Mouse (Mus musculus): ENCODE results near the gene Kmt2d. TPM values are rescaled to one million over a fixed set of nuclear protein-coding genes. Genes with fewer than 3 reads are reported as not detected.
A peak's percentile ranks its signal among the peaks of the same experiment; 100 is the strongest.
"Not testable (repeated sequence)": the region's sequence is repeated elsewhere in the genome, so short reads cannot be mapped to it uniquely, and the experiment has no call there.

Gene Kmt2d
- polyA plus RNA-seq, 1 experiment from 2014 or later = 14.9 TPM

DNA sequence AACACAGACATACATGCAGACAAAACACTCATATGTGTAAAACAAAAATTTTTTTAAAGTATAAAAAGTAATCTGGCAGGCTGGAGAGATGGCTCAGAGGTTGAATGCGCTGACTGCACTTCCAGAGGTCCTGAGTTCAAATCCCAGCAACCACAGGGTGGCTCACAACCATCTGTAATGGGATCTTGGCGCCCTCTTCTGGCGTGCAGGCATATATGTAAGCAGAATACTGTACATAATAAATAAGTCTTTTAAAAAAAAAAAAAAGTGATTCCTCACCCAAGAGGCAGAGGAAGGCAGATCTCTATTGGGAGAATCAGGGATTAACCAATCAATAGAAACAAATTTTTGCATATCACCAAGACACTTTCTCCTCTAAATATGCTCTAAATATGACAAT lies 47.6 kb downstream of the Kmt2d start:
- H3K4me3 ChIP-seq (replicated peaks; ENCODE audit: low read length) = no peak overlapping the region

DNA sequence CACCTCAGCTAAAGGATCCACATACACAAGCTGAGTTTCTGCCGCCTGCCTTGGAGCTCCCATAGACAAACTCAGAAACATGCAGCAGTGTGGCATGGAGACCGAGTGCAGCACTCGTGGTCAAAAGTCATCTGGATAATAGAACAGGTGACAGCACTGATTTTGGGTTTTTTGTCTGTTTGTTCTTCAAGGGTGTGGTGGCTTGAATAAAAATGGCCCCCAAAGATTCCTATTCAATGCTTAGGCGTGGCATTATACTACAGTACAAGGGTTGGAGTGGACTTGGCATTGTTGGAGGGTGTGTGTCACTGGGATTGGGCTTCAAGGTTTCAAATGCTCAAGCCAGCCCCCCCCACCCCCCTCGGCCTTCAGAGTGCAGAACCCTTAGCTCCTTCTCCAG lies 48.9 kb downstream of the Kmt2d start:
- Histone ChIP-seq H3K4me2 (replicated peaks) (no peak overlapping the region), H3K36me3 (replicated peaks; ENCODE audit: control insufficient read depth, insufficient read depth) (peaks cover 44% of the 10 kb centered on the region), H3K4me1 (replicated peaks; ENCODE audit: control insufficient read depth, insufficient read depth, low read length) (no peaks in the 10 kb centered on the region), H3K4me3 (replicated peaks; ENCODE audit: low read length) (no peak overlapping the region), H3K27me3 (ENCODE audit: control insufficient read depth, insufficient read depth, low read length) (no peaks in the 10 kb centered on the region), H3K9me3 (ENCODE audit: control insufficient read depth, low read length) (no peaks in the 10 kb centered on the region), H3K9ac (no peak overlapping the region), H3K27ac (no peak overlapping the region)
- 94% methylated on average over 5 of the region's 5 CpGs for WGBS
- ATAC-seq (ENCODE audit: low FRiP score) (no peak), DNase-seq (ENCODE audit: low spot score) (no peak)

More for the DNA sequence above, 47.6 kb downstream of the Kmt2d start:
- H3K4me1 ChIP-seq (replicated peaks; ENCODE audit: control insufficient read depth, insufficient read depth, low read length) = no peaks in the 10 kb centered on the region
- no peak overlapping the region for H3K4me2 ChIP-seq (replicated peaks)
- no peaks in the 10 kb centered on the region for H3K27me3 ChIP-seq (ENCODE audit: control insufficient read depth, insufficient read depth, low read length)
- DNase-seq (ENCODE audit: low spot score) = no peak
- H3K27ac ChIP-seq = no peak overlapping the region
- 58% methylated on average over 3 of the region's 3 CpGs for WGBS
- ATAC-seq (ENCODE audit: low FRiP score) = no peak
- no peaks in the 10 kb centered on the region for H3K9me3 ChIP-seq (ENCODE audit: control insufficient read depth, low read length)
- H3K9ac ChIP-seq = no peak overlapping the region
- H3K36me3 ChIP-seq (replicated peaks; ENCODE audit: control insufficient read depth, insufficient read depth) = peaks cover 39% of the 10 kb centered on the region

GRCm38 (mm10) chr15:98821403-98821802 lies 49.6 kb downstream of the Kmt2d start:
- Histone ChIP-seq H3K27me3 (ENCODE audit: control insufficient read depth, insufficient read depth, low read length) (no peaks in the 10 kb centered on the region), H3K4me1 (replicated peaks; ENCODE audit: control insufficient read depth, insufficient read depth, low read length) (no peaks in the 10 kb centered on the region), H3K27ac (no peak overlapping the region), H3K9ac (no peak overlapping the region), H3K36me3 (replicated peaks; ENCODE audit: control insufficient read depth, insufficient read depth) (peaks cover 44% of the 10 kb centered on the region), H3K4me2 (replicated peaks) (no peak overlapping the region), H3K9me3 (ENCODE audit: control insufficient read depth, low read length) (no peaks in the 10 kb centered on the region), H3K4me3 (replicated peaks; ENCODE audit: low read length) (no peak overlapping the region)
- no peak for DNase-seq (ENCODE audit: low spot score)
- 28% methylated on average over 10 of the region's 10 CpGs for WGBS
- no peak for ATAC-seq (ENCODE audit: low FRiP score)

DNA sequence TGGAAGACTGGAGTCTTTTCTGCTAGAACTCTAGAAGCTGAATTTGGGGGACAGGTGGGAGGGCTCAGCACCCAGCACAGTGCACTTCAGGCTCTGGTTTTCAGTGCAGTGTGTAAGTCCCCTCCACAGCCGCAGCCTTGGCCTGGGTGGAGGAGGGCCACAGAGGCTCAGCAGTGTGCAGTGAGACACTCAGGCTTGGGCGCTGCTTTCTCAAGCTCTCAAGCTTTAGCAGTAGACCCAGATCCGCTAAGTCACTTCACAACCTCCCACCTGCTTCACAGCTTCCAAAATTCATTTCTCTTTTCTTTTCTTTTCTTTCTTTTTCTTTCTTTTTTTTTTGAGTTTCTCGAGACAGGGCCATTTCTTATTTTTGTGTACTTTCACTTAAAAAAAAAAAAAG lies 50.1 kb downstream of the Kmt2d start:
- ATAC-seq (ENCODE audit: low FRiP score) = no peak
- H3K4me1 ChIP-seq (replicated peaks; ENCODE audit: control insufficient read depth, insufficient read depth, low read length) = no peaks in the 10 kb centered on the region
- H3K27ac ChIP-seq = no peak overlapping the region
- no peak for DNase-seq (ENCODE audit: low spot score)
- no peak overlapping the region for H3K4me3 ChIP-seq (replicated peaks; ENCODE audit: low read length)
- no peaks in the 10 kb centered on the region for H3K9me3 ChIP-seq (ENCODE audit: control insufficient read depth, low read length)
- no peak overlapping the region for H3K4me2 ChIP-seq (replicated peaks)
- H3K27me3 ChIP-seq (ENCODE audit: control insufficient read depth, insufficient read depth, low read length) = no peaks in the 10 kb centered on the region
- WGBS = 89% methylated on average over 4 of the region's 4 CpGs
- no peak overlapping the region for H3K9ac ChIP-seq
- peaks cover 44% of the 10 kb centered on the region for H3K36me3 ChIP-seq (replicated peaks; ENCODE audit: control insufficient read depth, insufficient read depth)

- H3K36me3 ChIP-seq (replicated peaks; ENCODE audit: control insufficient read depth, insufficient read depth) = peaks cover 51% of the 10 kb centered on the region
- DNase-seq (ENCODE audit: low spot score) = no peak
- 92% methylated on average over 7 of the region's 7 CpGs for WGBS
- no peak overlapping the region for H3K4me2 ChIP-seq (replicated peaks)
- no peak overlapping the region for H3K4me3 ChIP-seq (replicated peaks; ENCODE audit: low read length)
- H3K4me1 ChIP-seq (replicated peaks; ENCODE audit: control insufficient read depth, insufficient read depth, low read length) = no peaks in the 10 kb centered on the region
- H3K27ac ChIP-seq = no peak overlapping the region
- H3K9me3 ChIP-seq (ENCODE audit: control insufficient read depth, low read length) = no peaks in the 10 kb centered on the region
- no peaks in the 10 kb centered on the region for H3K27me3 ChIP-seq (ENCODE audit: control insufficient read depth, insufficient read depth, low read length)
- ATAC-seq (ENCODE audit: low FRiP score) = no peak
- no peak overlapping the region for H3K9ac ChIP-seq
Observed at GRCm38 (mm10) chr15:98818171-98818570, 52.8 kb downstream of the Kmt2d start.

- ATAC-seq (ENCODE audit: low FRiP score) (no peak), DNase-seq (ENCODE audit: low spot score) (no peak)
- Histone ChIP-seq H3K4me1 (replicated peaks; ENCODE audit: control insufficient read depth, insufficient read depth, low read length) (peaks cover 10% of the 10 kb centered on the region; the same call in 1 of the 2 replicates), H3K27ac (no peak overlapping the region), H3K9ac (no peak overlapping the region), H3K27me3 (ENCODE audit: control insufficient read depth, insufficient read depth, low read length) (peaks cover 32% of the 10 kb centered on the region), H3K9me3 (ENCODE audit: control insufficient read depth, low read length) (no peaks in the 10 kb centered on the region), H3K4me3 (replicated peaks; ENCODE audit: low read length) (no peak overlapping the region), H3K4me2 (replicated peaks) (no peak overlapping the region), H3K36me3 (replicated peaks; ENCODE audit: control insufficient read depth, insufficient read depth) (peaks cover 36% of the 10 kb centered on the region)
- WGBS = 80% methylated on average over 20 of the region's 20 CpGs
Observed at GRCm38 (mm10) chr15:98812741-98813424, 58.1 kb downstream of the Kmt2d start.

DNA sequence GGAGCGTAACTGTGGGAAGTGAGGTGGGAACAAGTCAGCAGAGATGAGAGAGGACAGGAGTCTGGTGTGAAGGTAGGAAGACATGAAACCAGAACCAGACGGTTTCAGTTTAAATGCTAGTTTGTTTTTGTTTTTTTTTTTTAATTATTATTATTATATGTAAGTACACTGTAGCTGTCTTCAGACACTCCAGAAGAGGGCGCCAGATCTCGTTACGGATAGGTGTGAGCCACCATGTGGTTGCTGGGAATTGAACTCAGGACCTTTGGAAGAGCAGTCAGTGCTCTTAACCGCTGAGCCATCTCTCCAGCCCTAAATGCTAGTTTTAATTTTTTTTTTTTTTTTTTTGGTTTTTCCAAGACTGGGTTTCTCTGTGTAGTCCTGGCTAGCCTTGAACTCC lies 60.8 kb downstream of the Kmt2d start:
- not testable (repeated sequence) for DNase-seq (ENCODE audit: low spot score); H3K27ac ChIP-seq; H3K9me3 ChIP-seq (ENCODE audit: control insufficient read depth, low read length); H3K9ac ChIP-seq; ATAC-seq (ENCODE audit: low FRiP score); H3K4me3 ChIP-seq (replicated peaks; ENCODE audit: low read length); H3K4me2 ChIP-seq (replicated peaks)
- Histone ChIP-seq H3K27me3 (ENCODE audit: control insufficient read depth, insufficient read depth, low read length) (peaks cover 59% of the 10 kb centered on the region), H3K4me1 (replicated peaks; ENCODE audit: control insufficient read depth, insufficient read depth, low read length) (peaks cover 24% of the 10 kb centered on the region), H3K36me3 (replicated peaks; ENCODE audit: control insufficient read depth, insufficient read depth) (peaks cover 29% of the 10 kb centered on the region)
- 75% methylated on average over 6 of the region's 6 CpGs for WGBS

DNA sequence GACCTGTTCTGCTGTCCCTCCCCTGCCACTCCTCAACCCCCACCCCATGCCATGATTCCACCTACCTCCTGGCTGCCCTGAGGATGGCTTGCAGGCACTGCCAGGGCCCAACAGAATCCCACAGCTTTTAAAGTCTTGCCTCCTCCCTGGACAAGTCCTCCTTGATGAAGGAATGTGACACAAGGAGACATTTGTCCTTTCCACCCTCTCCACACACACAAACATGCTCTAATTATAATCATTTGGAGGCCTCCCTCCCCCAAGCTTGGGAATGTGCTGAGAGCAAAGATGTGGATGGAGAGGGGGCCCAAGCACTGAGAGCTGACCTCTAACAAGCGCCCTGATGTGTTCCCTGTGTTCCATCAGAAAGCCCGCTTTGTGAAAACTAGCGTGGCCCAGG lies 61.6 kb downstream of the Kmt2d start, which contains the start of gene Ddn:
TSS of gene Ddn (minus strand) at position 101 of the 400 bp plus-strand sequence.
- no peaks in the 10 kb centered on the region for H3K9me3 ChIP-seq (ENCODE audit: control insufficient read depth, low read length)
- H3K4me3 ChIP-seq (replicated peaks; ENCODE audit: low read length) = peak within 1 kb of the TSS; percentile 44; the same call in 1 of the 2 replicates
- no peak for DNase-seq (ENCODE audit: low spot score)
- peaks cover 67% of the 10 kb centered on the region for H3K27me3 ChIP-seq (ENCODE audit: control insufficient read depth, insufficient read depth, low read length)
- peak within 1 kb of the TSS; percentile 79 for H3K4me2 ChIP-seq (replicated peaks)
- H3K27ac ChIP-seq = no peak within 1 kb of the TSS
- WGBS = 39% methylated on average over 3 of the region's 3 CpGs
- H3K36me3 ChIP-seq (replicated peaks; ENCODE audit: control insufficient read depth, insufficient read depth) = peaks cover 26% of the 10 kb centered on the region
- peaks cover 29% of the 10 kb centered on the region for H3K4me1 ChIP-seq (replicated peaks; ENCODE audit: control insufficient read depth, insufficient read depth, low read length)
- H3K9ac ChIP-seq = peak within 1 kb of the TSS; percentile 40
- no peak for ATAC-seq (ENCODE audit: low FRiP score)

GRCm38 (mm10) chr15:98808651-98809134 lies 62.3 kb downstream of the Kmt2d start:
- Histone ChIP-seq H3K27me3 (ENCODE audit: control insufficient read depth, insufficient read depth, low read length) (peaks cover 72% of the 10 kb centered on the region), H3K36me3 (replicated peaks; ENCODE audit: control insufficient read depth, insufficient read depth) (peaks cover 20% of the 10 kb centered on the region), H3K9me3 (ENCODE audit: control insufficient read depth, low read length) (no peaks in the 10 kb centered on the region), H3K4me3 (replicated peaks; ENCODE audit: low read length) (peak overlapping the region; percentile 44; the same call in 1 of the 2 replicates), H3K4me2 (replicated peaks) (peak overlapping the region; percentile 79), H3K27ac (no peak overlapping the region), H3K4me1 (replicated peaks; ENCODE audit: control insufficient read depth, insufficient read depth, low read length) (peaks cover 29% of the 10 kb centered on the region), H3K9ac (peak overlapping the region; percentile 40; the same call in 1 of the 2 replicates)
- 7% methylated on average over 6 of the region's 6 CpGs for WGBS
- ATAC-seq (ENCODE audit: low FRiP score) (no peak), DNase-seq (ENCODE audit: low spot score) (no peak)

All from hindbrain, embryonic 14.5 days (tissue).